Mouse (Mus musculus): Measurements from ENCODE around the gene Fndc11.
A peak's percentile ranks its signal among the peaks of the same experiment; 100 is the strongest.
"Not testable (repeated sequence)": the region's sequence is repeated elsewhere in the genome, so short reads cannot be mapped to it uniquely, and the experiment has no call there.

The Fndc11 gene

GRCm38 (mm10) chr2:181219538-181220216 lies at the start of gene Fndc11:
Gene Fndc11, plus strand, starts transcription at chr2:181220013.
- peak; percentile 36 to 82 for DNase-seq (ENCODE audit: low spot score in 2 of 2)

DNA sequence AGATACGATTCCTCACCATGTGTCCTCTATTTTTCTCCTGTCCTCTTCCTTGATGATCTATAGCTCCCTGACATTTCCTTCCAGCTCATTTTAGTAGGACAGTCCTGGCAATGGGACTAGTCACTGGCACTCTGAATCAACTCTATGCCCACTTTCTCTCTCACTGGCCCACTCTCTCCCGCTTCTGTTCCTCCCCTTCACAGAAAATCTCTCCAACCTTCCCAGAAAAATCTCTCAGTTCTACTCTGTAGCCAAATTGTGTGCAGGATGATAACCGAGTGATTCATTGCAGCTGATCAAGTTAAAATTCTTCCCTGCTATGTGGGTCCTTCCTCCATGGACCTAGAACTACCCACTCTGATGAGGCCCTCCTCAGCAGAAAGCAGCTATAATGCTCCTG lies 45.2 kb upstream of the Fndc11 start:
- no peak for DNase-seq (ENCODE audit: low spot score in 2 of 2)

GRCm38 (mm10) chr2:181178015-181178414 lies 41.8 kb upstream of the Fndc11 start:
- DNase-seq (ENCODE audit: low spot score in 2 of 2) = no peak

DNA sequence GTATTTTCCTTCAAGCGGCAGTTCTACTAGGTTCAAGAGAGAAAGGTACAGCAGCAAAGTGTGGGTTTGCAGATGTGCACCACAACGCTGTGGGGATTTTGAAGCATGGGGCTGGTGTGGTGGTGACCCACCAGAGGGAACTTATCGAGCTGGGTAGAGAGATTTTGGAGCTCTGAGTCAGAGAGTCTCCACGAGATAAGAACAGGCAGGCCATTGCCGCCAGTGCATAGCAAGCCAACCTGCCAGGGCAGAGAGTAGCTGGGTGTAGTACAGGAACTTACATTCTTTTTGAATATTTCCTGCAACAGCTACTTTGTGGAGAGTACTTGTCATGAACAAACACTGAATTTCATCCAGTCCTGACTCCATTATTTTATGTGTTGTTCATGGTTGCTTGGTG lies 41.3 kb upstream of the Fndc11 start:
- DNase-seq (ENCODE audit: low spot score in 2 of 2) = no peak

DNA sequence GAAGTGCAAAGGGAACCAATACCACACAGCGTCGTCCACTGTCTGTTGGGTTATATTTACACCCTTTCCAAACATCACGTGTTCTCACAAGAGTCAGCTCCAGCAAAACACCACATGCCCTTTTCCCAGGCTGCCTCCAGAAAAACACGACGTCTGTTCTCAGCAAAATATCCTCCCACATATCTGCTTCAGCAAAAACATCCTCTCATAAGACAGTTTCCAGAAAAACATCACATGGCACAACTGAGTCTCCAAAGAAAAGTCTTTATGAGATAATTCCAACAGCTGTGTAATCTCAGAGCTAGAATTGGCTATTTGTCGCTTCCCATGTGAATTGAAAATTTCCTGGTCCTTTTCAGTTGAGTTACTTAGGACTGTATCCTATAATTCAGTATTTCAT lies 38.9 kb upstream of the Fndc11 start:
- DNase-seq (ENCODE audit: low spot score in 2 of 2) = no peak

DNA sequence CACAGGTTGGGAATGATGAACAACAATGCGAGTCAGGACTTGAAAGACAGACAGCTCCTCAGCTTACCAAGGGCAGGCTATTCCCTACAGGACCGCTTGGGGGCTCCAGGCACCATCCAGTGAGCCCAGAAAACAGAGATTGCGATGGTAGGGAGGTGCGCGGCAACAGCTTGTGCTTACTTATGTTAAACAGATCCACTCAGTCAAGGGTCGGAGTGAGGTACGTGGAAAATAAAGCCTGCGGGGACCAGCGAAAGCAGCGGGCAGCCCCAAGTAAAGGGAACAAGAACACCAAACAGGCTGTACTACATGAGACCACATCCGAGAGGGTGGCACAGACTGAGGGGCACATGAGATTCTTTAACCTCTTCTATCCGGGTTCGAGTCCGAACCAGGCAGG lies 33.2 kb upstream of the Fndc11 start:
- peak; percentile 70 to 88 for DNase-seq (ENCODE audit: low spot score in 2 of 2)

- peak; percentile 82 to 93 for DNase-seq (ENCODE audit: low spot score in 2 of 2)
These were observed 32.5 kb upstream of the Fndc11 start, which contains the start of gene Ppdpf for GRCm38 (mm10) chr2:181187121-181188000. Gene Ppdpf, plus strand, starts transcription at chr2:181187247.

- peak in 1 of 2 experiments; percentile 51 for DNase-seq (ENCODE audit: low spot score in 2 of 2)
These were observed 31.1 kb upstream of the Fndc11 start for GRCm38 (mm10) chr2:181188681-181189080.

- no peak for DNase-seq (ENCODE audit: low spot score in 2 of 2)
These were observed 30.5 kb upstream of the Fndc11 start for GRCm38 (mm10) chr2:181189321-181189720.

DNA sequence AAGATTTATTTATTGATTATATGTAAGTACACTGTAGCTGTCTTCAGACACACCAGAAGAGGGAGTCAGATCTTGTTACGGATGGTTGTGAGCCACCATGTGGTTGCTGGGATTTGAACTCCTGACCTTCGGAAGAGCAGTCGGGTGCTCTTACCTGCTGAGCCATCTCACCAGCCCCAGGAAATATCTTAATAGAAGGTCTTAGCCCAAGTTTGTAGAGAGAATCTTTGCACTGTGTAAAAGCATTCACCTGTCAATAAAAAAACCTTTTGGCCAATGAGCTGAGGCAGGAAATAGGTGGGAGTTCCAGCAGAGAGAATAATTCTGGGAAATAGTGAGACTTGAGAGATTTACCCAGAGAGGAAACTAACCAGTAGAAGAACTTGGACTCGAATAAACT lies 28.4 kb upstream of the Fndc11 start:
- DNase-seq (ENCODE audit: low spot score in 2 of 2) = not testable (repeated sequence)

DNA sequence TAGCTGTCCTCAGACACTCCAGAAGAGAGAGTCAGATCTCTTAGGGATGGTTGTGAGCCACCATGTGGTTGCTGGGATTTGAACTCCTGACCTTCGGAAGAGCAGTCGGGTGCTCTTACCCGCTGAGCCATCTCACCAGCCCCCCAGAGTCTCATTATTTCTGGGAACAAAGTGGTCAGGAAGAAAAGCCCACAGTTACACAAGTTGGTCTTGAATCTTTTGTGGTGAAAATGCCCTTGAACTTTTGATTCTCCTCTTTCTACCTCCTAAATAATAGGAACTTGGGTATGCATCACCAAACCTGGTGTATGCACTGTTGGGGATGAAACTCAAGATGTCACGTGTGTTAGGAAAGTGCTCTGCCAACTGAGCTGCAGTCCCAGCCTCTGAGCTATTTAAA lies 27.9 kb upstream of the Fndc11 start:
- no peak for DNase-seq (ENCODE audit: low spot score in 2 of 2)

DNA sequence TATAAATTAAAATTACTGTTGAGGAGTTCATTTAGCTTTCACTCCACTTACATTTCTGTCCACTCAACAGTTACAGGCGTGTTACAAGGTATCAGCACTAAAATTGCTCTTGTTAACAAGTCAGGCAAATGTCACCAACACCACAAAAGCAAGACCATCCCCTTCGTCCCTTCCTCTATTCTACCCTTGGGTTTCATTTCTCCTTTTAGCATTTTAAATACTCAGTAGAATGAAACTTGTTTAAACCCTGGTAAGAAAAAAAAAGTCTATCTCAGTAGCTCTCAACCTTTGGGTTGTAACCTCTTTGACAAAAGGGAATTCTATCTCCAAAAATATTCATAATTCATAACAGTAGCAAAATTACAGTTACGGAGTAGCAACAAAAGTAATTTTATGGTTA lies 26.8 kb upstream of the Fndc11 start:
- no peak for DNase-seq (ENCODE audit: low spot score in 2 of 2)

DNA sequence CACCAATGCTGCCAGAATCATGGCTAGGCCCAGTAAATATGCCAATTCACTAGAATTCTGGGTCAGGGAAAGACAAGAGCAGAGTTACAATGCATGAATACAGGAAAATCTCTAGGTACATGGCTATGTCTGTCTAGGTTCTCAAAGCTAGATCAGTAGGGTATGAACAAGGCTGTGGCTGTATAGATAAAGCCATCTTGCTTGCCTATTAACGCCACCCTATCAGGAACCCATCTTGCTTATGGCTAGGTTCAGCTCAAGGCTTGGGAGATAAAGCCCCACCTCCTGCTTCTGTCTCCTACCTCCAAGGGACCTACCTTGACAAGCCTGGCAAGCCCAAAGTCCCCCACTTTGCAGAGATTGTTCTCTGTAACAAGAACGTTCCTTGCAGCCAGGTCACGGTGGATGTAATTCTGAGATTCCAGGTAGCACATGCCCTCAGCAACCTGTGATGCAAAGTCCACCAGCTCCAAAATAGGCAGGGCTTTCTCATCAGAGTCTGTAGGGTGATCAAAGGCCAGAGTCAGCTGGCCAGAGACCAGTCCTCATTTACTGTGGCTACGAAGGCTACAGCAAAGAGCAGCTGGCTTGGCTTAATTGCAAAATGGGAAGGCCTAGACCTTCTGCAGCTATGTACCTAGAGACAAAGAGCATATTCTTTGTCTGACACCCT lies 23.0 kb upstream of the Fndc11 start:
- DNase-seq (ENCODE audit: low spot score in 2 of 2) = no peak

DNA sequence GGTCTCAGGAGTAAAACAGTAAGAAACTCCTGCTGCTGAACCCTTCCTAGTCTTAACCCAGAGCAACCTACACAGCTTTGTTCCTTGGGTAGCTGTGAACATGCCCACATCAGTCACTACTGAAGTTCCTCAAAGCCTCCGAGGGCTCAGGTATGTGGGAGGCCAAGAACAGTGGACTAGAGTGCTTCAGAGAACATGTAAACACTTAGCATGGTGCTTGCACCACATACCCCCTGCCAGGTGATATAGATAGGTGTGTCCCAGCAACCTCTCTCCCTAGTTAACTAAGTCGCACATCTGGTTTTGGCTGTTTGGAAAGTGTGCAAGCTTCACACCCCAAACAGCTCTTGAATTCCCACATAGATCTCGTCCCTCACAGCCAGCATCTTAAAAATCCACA lies 18.2 kb upstream of the Fndc11 start:
- no peak for DNase-seq (ENCODE audit: low spot score in 2 of 2)

DNA sequence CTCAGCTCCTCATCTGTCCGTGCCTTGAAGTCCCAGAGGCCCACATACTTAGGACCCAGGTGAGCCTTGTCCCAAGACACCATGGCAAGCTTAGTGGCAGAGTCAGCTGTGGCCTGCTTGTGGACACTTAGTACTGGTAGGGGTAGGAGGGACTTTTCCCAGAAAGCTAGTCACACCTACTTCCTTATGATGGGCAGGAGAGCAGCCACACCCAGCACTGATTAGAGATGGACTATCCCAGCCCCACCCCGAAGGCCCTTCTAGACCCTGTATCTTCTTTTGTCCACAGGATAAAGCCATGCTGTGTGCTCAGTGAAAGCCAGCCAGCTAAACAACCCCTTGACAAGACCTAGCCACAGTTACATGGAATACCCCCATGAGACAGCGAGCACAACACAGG lies 17.4 kb upstream of the Fndc11 start, which contains the start of gene Ptk6:
Gene Ptk6 (minus strand): TSS at position 368 of the 400 bp plus-strand sequence.
- DNase-seq (ENCODE audit: low spot score in 2 of 2) = no peak

- DNase-seq (ENCODE audit: low spot score in 2 of 2) = no peak
These were observed 16.9 kb upstream of the Fndc11 start for GRCm38 (mm10) chr2:181202886-181203285.

DNA sequence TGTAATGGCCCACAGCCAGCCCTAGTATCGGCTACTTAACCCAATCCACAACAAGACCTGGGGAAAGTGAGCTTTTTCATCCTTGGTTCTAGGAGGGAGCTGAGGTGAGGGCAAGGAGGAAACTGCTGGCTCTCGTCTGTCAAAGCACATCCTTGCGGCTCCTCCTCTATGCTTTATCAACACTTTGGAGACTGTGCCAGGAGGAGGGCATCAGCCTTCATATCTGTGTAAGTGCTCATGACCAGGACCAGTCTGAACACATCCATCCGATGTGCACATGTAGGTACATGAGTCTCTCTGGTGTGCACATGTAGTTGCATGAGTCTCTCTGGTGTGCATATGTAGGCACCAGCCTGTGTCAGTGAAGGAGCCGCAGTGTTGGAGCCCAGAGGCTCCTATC lies 14.1 kb upstream of the Fndc11 start:
- DNase-seq (ENCODE audit: low spot score in 2 of 2) = no peak

- peak in 1 of 2 experiments; percentile 42 for DNase-seq (ENCODE audit: low spot score in 2 of 2)
These were observed 13.7 kb upstream of the Fndc11 start for GRCm38 (mm10) chr2:181206118-181206517.

DNA sequence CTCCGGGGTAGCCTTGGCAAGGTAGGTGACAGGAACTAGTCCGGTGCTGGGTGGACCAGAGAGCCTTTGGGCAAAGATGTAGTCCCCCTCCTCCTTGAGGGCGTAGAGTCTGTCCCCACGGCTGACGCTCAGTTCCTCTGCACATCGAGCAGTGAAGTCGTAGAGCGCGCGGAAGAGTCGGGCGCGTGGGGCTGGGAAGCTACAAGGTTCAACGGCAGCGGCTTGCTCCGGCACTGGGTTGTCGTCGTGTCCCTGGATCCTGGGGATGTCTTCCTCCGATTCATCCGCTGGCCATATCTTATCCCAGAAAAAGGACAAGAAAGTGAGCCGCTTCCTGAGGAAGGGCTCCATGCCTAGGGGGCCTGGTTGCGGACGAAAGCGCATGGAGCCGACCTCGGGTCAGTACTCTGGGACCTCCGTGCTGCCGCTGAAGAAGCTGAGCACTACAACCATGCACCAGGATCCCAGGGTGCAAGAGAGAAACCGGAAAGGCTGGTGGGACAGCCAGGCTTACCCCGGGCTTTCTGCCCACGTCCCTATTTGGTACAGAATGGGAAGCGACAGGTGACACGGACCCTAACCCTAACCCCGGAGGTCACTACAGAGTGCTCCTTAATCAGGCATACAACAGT lies 7.3 kb upstream of the Fndc11 start:
- no peak for DNase-seq (ENCODE audit: low spot score in 2 of 2)

DNA sequence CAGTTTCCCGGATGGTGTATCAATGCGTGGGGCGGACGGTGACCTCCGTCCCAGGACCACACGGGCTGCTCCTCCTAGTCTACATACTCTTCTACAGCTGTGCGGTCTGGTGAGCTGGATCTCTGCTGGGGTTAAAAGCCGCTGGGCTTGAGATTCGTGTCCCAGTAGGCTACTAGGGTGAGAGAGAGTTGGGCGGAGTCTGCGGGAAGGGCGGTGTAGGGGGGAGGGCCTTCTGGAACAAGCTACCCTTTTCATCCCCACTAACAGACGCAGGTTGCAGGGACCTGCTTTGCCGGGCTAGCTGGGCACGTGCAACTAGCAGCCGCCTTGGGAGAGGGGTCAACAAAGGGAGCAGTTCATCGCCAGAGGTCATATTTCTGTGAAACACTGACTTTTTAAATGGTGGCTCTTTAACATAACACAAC lies 6.8 kb upstream of the Fndc11 start, which contains the start of gene Srms:
Gene Srms (minus strand): TSS at position 165 of the 425 bp plus-strand sequence.
- DNase-seq (ENCODE audit: low spot score in 2 of 2) = peak in 1 of 2 experiments; percentile 53

DNA sequence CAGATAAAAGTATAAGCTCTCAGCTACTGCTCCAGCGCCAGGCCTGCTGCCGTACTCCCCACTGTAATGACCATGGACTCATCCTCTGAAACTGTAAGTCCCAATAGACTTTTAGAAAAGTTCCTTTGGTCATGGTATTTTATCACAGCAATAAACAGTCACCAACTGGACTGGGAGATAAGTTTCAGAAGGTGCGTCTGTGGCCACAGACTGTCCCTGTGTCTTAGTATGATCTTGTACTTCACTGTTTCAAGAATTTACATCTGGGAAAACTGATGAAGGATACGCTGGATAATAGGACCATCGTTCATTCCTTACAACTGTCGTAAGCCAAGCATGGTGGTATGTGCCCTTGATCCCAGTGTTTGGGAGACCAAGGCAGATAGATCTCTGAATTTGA lies 3.8 kb upstream of the Fndc11 start:
- DNase-seq (ENCODE audit: low spot score in 2 of 2) = no peak

Measured in spleen, postnatal 10 days (tissue).